Mouse (Mus musculus) MEL (cell line): ENCODE data around the gene Lat2. TPM values are rescaled to one million over a fixed set of nuclear protein-coding genes. Genes with fewer than 3 reads are reported as not detected.
A peak's percentile ranks its signal among the peaks of the same experiment; 100 is the strongest.

Experiments
- DNase-seq: peaks from one replicate; pipeline ENCODE4 v3.0.0; 2011; ENCODE audit warnings: low read depth, low spot score
- H3K27ac ChIP-seq: 2 replicates; pipeline ENCODE4 v1.5.1; 2012; ENCODE audit warnings: low read depth, mild to moderate bottlenecking, control low read depth, low read length, moderate library complexity; ENCODE audit not compliant: control insufficient read depth
- H3K27me3 ChIP-seq, 2 experiments: fragments of 150-350 bp in 1 of 2; sonication (generic) in 1 of 2; 2 replicates each; pipeline ENCODE4 v1.6.1; 2012; ENCODE audit warnings: low read length in 2 of 2, mild to moderate bottlenecking in 2 of 2, improper control_type of control experiment in 1 of 2, moderate library complexity in 1 of 2; ENCODE audit not compliant: insufficient read depth in 2 of 2, control insufficient read depth in 1 of 2
- H3K36me3 ChIP-seq, 2 experiments: 2 replicates each; pipeline ENCODE4 v1.6.1; 2012 to 2014; ENCODE audit warnings: low read length in 2 of 2, improper control_type of control experiment in 1 of 2, inconsistent platforms in 1 of 2, mild to moderate bottlenecking in 1 of 2; ENCODE audit not compliant: insufficient read depth in 2 of 2, control insufficient read depth in 1 of 2
- H3K4me1 ChIP-seq, 2 experiments: fragments of 150-350 bp in 1 of 2; sonication (generic) in 1 of 2; 2 replicates each; pipeline ENCODE4 v1.6.1; 2012; ENCODE audit warnings: low read length in 2 of 2, improper control_type of control experiment in 1 of 2, mild to moderate bottlenecking in 1 of 2; ENCODE audit not compliant: insufficient read depth in 2 of 2, control insufficient read depth in 1 of 2
- H3K4me3 ChIP-seq, 2 experiments: fragments of 150-350 bp in 1 of 2; sonication (generic) in 1 of 2; 2 replicates each; pipeline ENCODE4 v1.5.1; 2012; ENCODE audit warnings: low read depth in 2 of 2, low read length in 2 of 2, mild to moderate bottlenecking in 2 of 2, moderate library complexity in 2 of 2, control low read depth in 1 of 2, improper control_type of control experiment in 1 of 2; ENCODE audit not compliant: control insufficient read depth in 1 of 2, insufficient read depth in 1 of 2
- H3K79me2 ChIP-seq: 2 replicates; pipeline ENCODE4 v1.6.1; 2012; ENCODE audit warnings: mild to moderate bottlenecking, low read length, moderate library complexity; ENCODE audit not compliant: control insufficient read depth, poor library complexity, insufficient read depth
- H3K9ac ChIP-seq: 2 replicates; pipeline ENCODE4 v1.6.1; 2012; ENCODE audit warnings: low read depth, mild to moderate bottlenecking, control low read depth, low read length, moderate library complexity; ENCODE audit not compliant: control insufficient read depth, poor library complexity, severe bottlenecking
- H3K9me3 ChIP-seq: fragments of 150-350 bp; sonication (generic); replicated peaks from 2 replicates; pipeline ENCODE4 v1.6.1; 2012; ENCODE audit warnings: mild to moderate bottlenecking, low read length, improper control_type of control experiment, moderate library complexity; ENCODE audit not compliant: insufficient read depth
- BHLHE40 ChIP-seq: IDR thresholded peaks from 2 replicates; pipeline ENCODE4 v1.6.1; 2012; ENCODE audit warnings: low read depth, mild to moderate bottlenecking, inconsistent platforms, low read length, improper control_type of control experiment, borderline replicate concordance
- CHD2 ChIP-seq: IDR thresholded peaks from 2 replicates; pipeline ENCODE4 v1.6.1; 2011; ENCODE audit warnings: low read length, improper control_type of control experiment
- CTCF ChIP-seq, 3 experiments: IDR thresholded peaks in 2 of 3; conservative IDR thresholded peaks in 1 of 3; 2 replicates each; pipeline ENCODE4 v1.5.1; 2011 to 2012; ENCODE audit warnings: low read length in 3 of 3, low read depth in 2 of 3, mild to moderate bottlenecking in 2 of 3, improper control_type of control experiment in 1 of 3, inconsistent platforms in 1 of 3, mixed read lengths in 1 of 3, moderate library complexity in 1 of 3; ENCODE audit not compliant: control insufficient read depth in 1 of 3, insufficient read depth in 1 of 3, poor library complexity in 1 of 3, severe bottlenecking in 1 of 3
- E2F4 ChIP-seq: IDR thresholded peaks from 2 replicates; pipeline ENCODE4 v1.6.1; 2011; ENCODE audit warnings: low read depth, low read length, improper control_type of control experiment, borderline replicate concordance
- ELF1 ChIP-seq: IDR thresholded peaks from 2 replicates; pipeline ENCODE4 v1.6.1; 2014; ENCODE audit warnings: low read depth, mild to moderate bottlenecking, inconsistent platforms, low read length, improper control_type of control experiment, moderate library complexity
- EP300 ChIP-seq, 2 experiments: IDR thresholded peaks; 2 replicates each; pipeline ENCODE4 v1.6.1; 2011; ENCODE audit warnings: improper control_type of control experiment in 2 of 2, low read length in 2 of 2, low read depth in 1 of 2, mild to moderate bottlenecking in 1 of 2
- ETS1 ChIP-seq: IDR thresholded peaks from 2 replicates; pipeline ENCODE4 v1.6.1; 2012; ENCODE audit warnings: low read depth, mild to moderate bottlenecking, inconsistent platforms, low read length, improper control_type of control experiment, moderate library complexity
- GABPA ChIP-seq: IDR thresholded peaks from 2 replicates; pipeline ENCODE4 v1.6.1; 2012; ENCODE audit warnings: low read depth, mild to moderate bottlenecking, inconsistent platforms, low read length, improper control_type of control experiment, moderate library complexity
- HCFC1 ChIP-seq: IDR thresholded peaks from 2 replicates; pipeline ENCODE4 v1.6.1; 2012; ENCODE audit warnings: low read depth, mild to moderate bottlenecking, inconsistent platforms, low read length, improper control_type of control experiment, moderate library complexity
- JUND ChIP-seq: IDR thresholded peaks from 2 replicates; pipeline ENCODE4 v1.6.1; 2011; ENCODE audit warnings: low read depth, mild to moderate bottlenecking, improper control_type of control experiment, low read length
- KAT2A ChIP-seq: conservative IDR thresholded peaks from 2 replicates; pipeline ENCODE4 v1.6.1; 2012; ENCODE audit warnings: low read depth, low read length, improper control_type of control experiment, inconsistent platforms
- MAFK ChIP-seq: IDR thresholded peaks from 2 replicates; pipeline ENCODE4 v1.6.1; 2011; ENCODE audit warnings: low read depth, mild to moderate bottlenecking, low read length, improper control_type of control experiment, borderline replicate concordance
- MAX ChIP-seq: IDR thresholded peaks from 2 replicates; pipeline ENCODE4 v1.6.1; 2011; ENCODE audit warnings: low read length, improper control_type of control experiment
- MAZ ChIP-seq: IDR thresholded peaks from 2 replicates; pipeline ENCODE4 v1.6.1; 2012; ENCODE audit warnings: low read depth, mild to moderate bottlenecking, inconsistent platforms, low read length, improper control_type of control experiment
- MXI1 ChIP-seq: IDR thresholded peaks from 2 replicates; pipeline ENCODE4 v1.6.1; 2011; ENCODE audit warnings: mild to moderate bottlenecking, low read depth, low read length, improper control_type of control experiment
- MYC ChIP-seq: IDR thresholded peaks from 2 replicates; pipeline ENCODE4 v1.6.1; 2011; ENCODE audit warnings: low read depth, mild to moderate bottlenecking, low read length, improper control_type of control experiment, moderate library complexity
- NELFE ChIP-seq: IDR thresholded peaks from 2 replicates; pipeline ENCODE4 v1.6.1; 2011; ENCODE audit warnings: low read depth, low read length, improper control_type of control experiment
- NRF1 ChIP-seq: IDR thresholded peaks from 2 replicates; pipeline ENCODE4 v1.6.1; 2014; ENCODE audit warnings: low read depth, mild to moderate bottlenecking, inconsistent platforms, low read length, improper control_type of control experiment, moderate library complexity; ENCODE audit not compliant: poor library complexity, insufficient read depth, severe bottlenecking
- POLR2A ChIP-seq, 2 experiments: IDR thresholded peaks; 2 replicates each; pipeline ENCODE4 v1.6.1; 2011 to 2012; ENCODE audit warnings: low read length in 2 of 2, mild to moderate bottlenecking in 2 of 2, control low read depth in 1 of 2, improper control_type of control experiment in 1 of 2, low read depth in 1 of 2, moderate library complexity in 1 of 2; ENCODE audit not compliant: control insufficient read depth in 1 of 2, insufficient read depth in 1 of 2, poor library complexity in 1 of 2
- POLR2AphosphoS5 ChIP-seq: IDR thresholded peaks from 2 replicates; pipeline ENCODE4 v1.6.1; 2012; ENCODE audit warnings: low read depth, borderline replicate concordance, mild to moderate bottlenecking, inconsistent platforms, low read length, moderate library complexity, mixed read lengths
- RAD21 ChIP-seq: IDR thresholded peaks from 2 replicates; pipeline ENCODE4 v1.6.1; 2011; ENCODE audit warnings: mild to moderate bottlenecking, low read depth, low read length, improper control_type of control experiment
- RCOR1 ChIP-seq: IDR thresholded peaks from 2 replicates; pipeline ENCODE4 v1.6.1; 2012; ENCODE audit warnings: low read depth, mild to moderate bottlenecking, inconsistent platforms, low read length, improper control_type of control experiment
- SIN3A ChIP-seq: IDR thresholded peaks from 2 replicates; pipeline ENCODE4 v1.6.1; 2012; ENCODE audit warnings: low read length, improper control_type of control experiment, inconsistent platforms
- TAL1 ChIP-seq: IDR thresholded peaks from 2 replicates; pipeline ENCODE4 v1.6.1; 2012; ENCODE audit warnings: mild to moderate bottlenecking, inconsistent platforms, low read length, moderate library complexity, mixed read lengths
- TBP ChIP-seq: IDR thresholded peaks from 2 replicates; pipeline ENCODE4 v1.8.0; 2011; ENCODE audit warnings: low read depth, low read length, improper control_type of control experiment
- TCF12 ChIP-seq: IDR thresholded peaks from 2 replicates; pipeline ENCODE4 v1.6.1; 2014; ENCODE audit warnings: low read depth, mild to moderate bottlenecking, inconsistent platforms, low read length, improper control_type of control experiment, moderate library complexity
- USF1 ChIP-seq: IDR thresholded peaks from 2 replicates; pipeline ENCODE4 v1.6.1; 2014; ENCODE audit warnings: low read depth, mild to moderate bottlenecking, inconsistent platforms, low read length, improper control_type of control experiment, moderate library complexity
- USF2 ChIP-seq, 2 experiments: IDR thresholded peaks; 2 replicates each; pipeline ENCODE4 v1.6.1; 2011 to 2012; ENCODE audit warnings: improper control_type of control experiment in 2 of 2, low read length in 2 of 2, borderline replicate concordance in 1 of 2, inconsistent platforms in 1 of 2, low read depth in 1 of 2, mild to moderate bottlenecking in 1 of 2; ENCODE audit not compliant: insufficient read depth in 1 of 2
- ZKSCAN1 ChIP-seq: IDR thresholded peaks from 2 replicates; pipeline ENCODE4 v1.6.1; 2012; ENCODE audit warnings: low read depth, mild to moderate bottlenecking, inconsistent platforms, low read length, improper control_type of control experiment, moderate library complexity
- ZMIZ1 ChIP-seq: IDR thresholded peaks from 2 replicates; pipeline ENCODE4 v1.6.1; 2012; ENCODE audit warnings: low read depth, mild to moderate bottlenecking, inconsistent platforms, low read length, improper control_type of control experiment, moderate library complexity
- ZNF384 ChIP-seq: IDR thresholded peaks from 2 replicates; pipeline ENCODE4 v1.6.1; 2012; ENCODE audit warnings: low read depth, mild to moderate bottlenecking, inconsistent platforms, low read length, improper control_type of control experiment
- polyA plus RNA-seq, 2 experiments: library from polyadenylated mRNA; stranded (reverse) in 1 of 2; unstranded in 1 of 2; fragments of >175 nt in 1 of 2; fragments of >200 nt in 1 of 2; gene quantifications; 2 replicates each; pipeline versions ENCODE4 v1.2.1 to v1.2.4; 2012; ENCODE audit warnings: low replicate concordance in 2 of 2, low read depth in 1 of 2; ENCODE audit not compliant: insufficient read length in 2 of 2, insufficient read depth in 1 of 2, missing spikeins in 1 of 2
- total RNA-seq: library from RNA; depleted of rRNA; stranded (reverse); fragments of 300-350 nt; gene quantifications from 2 replicates; pipeline ENCODE4 v1.2.3, GENCODE M21; 2012

Lat2 gene
- total and polyA plus RNA-seq, 3 experiments: 0.79 to 0.92 TPM; not detected in 1

DNA sequence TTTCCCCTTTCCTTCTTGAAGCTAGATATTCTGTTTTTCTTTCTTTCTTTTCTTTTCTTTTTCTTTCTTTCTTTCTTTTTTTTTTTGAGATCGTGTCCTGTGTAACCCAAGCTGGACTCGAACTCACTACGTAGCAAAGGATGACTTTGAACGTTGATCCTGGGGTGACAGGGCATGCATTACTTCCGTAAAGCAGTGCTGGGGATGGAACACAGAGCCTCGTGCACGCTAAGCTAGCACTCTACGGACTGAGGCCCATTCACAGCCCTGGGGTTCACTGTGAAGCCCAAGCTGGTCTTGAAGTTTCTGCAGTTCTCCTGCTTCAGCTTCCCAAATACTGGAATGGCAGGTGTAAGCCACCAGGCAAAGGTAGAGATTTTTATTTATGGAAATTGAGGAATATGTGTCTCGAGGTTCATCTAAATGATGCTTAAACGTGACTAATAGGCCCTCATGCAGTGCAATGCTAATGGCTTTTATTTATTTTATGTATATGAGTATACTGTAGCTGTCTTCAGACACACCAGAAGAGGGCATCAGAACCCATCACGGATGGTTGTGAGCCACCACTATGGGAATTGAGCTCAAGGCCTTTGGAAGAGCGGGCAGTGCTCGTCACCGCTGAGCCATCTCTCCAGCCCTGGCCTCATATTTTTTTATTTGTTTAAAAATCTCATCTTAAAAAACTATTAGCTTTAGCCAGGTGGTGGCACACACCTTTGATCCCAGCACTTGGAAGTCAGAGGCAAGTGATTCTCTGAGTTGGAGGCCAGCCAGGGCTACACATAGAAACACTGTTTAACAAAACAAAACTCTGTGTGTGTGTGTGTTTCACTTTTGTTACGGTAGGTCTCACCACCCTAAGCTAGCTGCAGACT lies 31.6 kb downstream of the Lat2 start (continued):
- TF ChIP-seq BHLHE40 (no peak), TCF12 (no peak), ZMIZ1 (peak; percentile 43; the same call in 1 of the 2 replicates), KAT2A (no peak), JUND (no peak), MYC (peak; percentile 44; the same call in 1 of the 2 replicates)

DNA sequence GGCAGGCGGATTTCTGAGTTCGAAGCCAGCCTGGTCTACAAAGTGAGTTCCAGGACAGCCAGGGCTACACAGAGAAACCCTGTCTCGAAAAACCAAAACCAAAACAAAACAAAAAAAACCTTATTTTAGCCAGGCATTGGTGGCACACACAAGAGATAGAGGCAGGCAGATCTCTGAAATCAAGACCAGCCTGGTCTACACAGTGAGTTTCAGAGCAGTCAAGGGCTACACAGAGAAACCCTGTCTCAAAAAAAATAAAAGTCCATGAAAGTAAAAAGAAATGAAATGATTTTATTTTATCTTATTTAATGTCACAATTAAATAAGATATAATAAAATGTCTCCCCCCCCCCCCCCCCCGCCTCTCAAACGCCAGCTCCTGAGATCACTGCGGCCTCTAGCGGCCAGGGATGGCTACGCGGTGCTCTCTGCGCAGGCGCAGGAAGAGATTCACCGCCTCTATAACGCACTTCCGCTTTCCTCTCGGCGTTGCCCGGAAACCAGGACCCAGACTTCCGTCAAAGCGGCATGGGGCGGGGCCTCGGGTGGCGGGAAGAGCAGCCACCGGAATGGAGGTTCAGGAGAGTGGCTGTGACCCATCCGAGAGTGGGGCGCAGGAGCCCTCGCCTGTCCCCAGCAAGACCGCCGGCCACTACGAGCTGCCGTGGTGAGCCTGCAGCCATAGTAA lies 32.5 kb downstream of the Lat2 start:
- Histone ChIP-seq H3K9me3 (no peaks in the 10 kb centered on the region), H3K27me3 (no peaks in the 10 kb centered on the region), H3K27ac (peak overlapping the region; percentile 98), H3K4me1 (peaks cover 2 to 24% of the 10 kb centered on the region in 2 experiments), H3K36me3 (peaks cover 0 to 22% of the 10 kb centered on the region in 2 experiments; a peak in 2 of 4 replicates), H3K79me2 (peaks cover 24% of the 10 kb centered on the region), H3K4me3 (peak overlapping the region; percentile 80 to 87), H3K9ac (peak overlapping the region; percentile 90)
- peak; percentile 98 for DNase-seq
- TF ChIP-seq ZNF384 (no peak), CTCF (IDR thresholded peaks at IDR 0.05 in 2 of 3, conservative IDR thresholded peaks at IDR 0.05 in 1 of 3; ENCODE audit: control insufficient read depth in 1 of 3, insufficient read depth in 1 of 3, low read depth in 2 of 3, low read length in 3 of 3, poor library complexity in 1 of 3, severe bottlenecking in 1 of 3) (peak in 2 of 3 experiments; percentile 74 to 92), ZKSCAN1 (no peak), TCF12 (peak; percentile 58), TAL1 (no peak), E2F4 (peak; percentile 96), TBP (peak; percentile 78), CHD2 (no peak), ELF1 (peak; percentile 94), RCOR1 (no peak), MXI1 (peak; percentile 56), HCFC1 (peak; percentile 86), EP300 (IDR thresholded peaks at IDR 0.05; ENCODE audit: low read depth in 1 of 2, low read length in 2 of 2) (0 out of 4 replicates have a peak, but pooled peaks of 1 of the 2 experiments have one; percentile 18), MAX (no peak), POLR2A (IDR thresholded peaks at IDR 0.05; ENCODE audit: control insufficient read depth in 1 of 2, insufficient read depth in 1 of 2, low read depth in 1 of 2, low read length in 2 of 2, poor library complexity in 1 of 2) (peak; percentile 85 to 92), GABPA (no peak), MAZ (peak; percentile 72; the same call in 1 of the 2 replicates), MAFK (no peak), BHLHE40 (no peak), USF1 (no peak), MYC (no peak), USF2 (IDR thresholded peaks at IDR 0.05; ENCODE audit: borderline replicate concordance in 1 of 2, insufficient read depth in 1 of 2, low read depth in 1 of 2, low read length in 2 of 2) (no peak), NELFE (peak; percentile 89), SIN3A (peak; percentile 92), RAD21 (peak; percentile 19), KAT2A (0 out of 2 replicates have a peak, but pooled peaks have one; percentile 31), NRF1 (peak; percentile 95), ETS1 (peak; percentile 6; the same call in 1 of the 2 replicates), POLR2AphosphoS5 (no peak)
